Mouse (Mus musculus): ENCODE data around the gene Ercc6.

Gene Ercc6

DNA sequence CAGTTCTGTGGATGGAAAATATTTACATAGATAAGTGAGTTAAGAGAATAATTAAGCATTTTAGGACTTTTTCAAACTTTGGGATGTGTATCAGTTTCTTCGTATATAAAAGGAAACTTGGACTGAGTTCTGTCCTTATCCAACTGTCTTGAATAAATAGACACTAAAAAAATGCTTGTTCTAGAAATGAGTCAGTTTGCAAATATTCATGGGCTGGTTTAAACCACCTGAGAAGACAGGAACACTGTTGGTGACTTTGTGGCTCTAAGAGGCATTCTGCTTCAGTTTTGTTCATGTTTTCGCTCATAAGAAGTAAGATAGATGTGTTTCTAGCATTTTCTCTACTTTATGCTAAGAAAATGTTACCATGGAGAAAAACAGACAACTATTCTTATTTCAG is 5.2 kb downstream of the Ercc6 start:
- DNase-seq (ENCODE audit: low read depth, low spot score) = no peak

DNA sequence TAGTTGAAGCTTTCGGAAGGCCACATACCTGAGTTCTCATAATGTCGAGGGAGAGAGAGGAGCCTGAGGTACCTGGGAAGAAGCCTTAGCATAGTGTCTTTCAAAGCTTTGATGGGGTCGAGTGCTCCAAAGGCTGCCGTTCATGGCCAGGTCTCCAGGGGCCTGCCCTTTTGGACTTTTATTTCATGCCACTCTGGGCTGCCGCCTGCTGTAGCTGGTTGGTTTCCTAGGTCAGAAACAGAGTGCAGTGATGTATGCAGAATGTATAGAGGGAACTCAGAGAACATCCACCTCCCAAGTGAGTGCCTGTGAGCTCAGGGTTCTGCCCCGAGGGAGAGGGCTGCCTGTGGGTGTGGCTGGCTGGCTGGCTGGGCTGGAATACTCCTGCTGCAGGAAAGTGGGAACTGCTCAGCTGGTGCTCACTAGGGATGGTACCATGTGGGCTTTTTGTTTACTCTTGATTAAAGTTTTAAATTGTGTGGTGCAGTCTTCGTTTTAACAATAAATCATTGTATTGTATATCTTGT is 7.1 kb downstream of the Ercc6 start:
- DNase-seq (ENCODE audit: low read depth, low spot score) = no peak

DNA sequence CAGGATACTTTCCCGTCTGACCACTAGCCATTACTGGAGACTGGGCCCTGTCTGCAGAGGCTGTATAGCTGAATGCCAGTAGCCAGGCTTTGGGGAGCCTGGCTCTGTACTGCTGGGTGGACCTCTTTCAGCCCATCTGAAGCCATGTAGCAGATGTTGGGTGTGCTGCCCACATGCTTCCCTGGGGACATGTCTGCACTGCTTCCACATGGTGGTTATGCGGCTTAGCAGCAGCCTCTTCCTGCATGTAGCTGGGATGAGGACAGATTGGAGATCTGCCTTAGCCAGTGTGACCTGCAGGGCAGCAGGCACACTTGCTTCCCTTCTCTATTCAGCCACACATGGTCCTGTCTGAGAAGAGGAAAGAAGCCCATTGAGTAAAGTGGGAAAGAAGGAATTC is 9.0 kb downstream of the Ercc6 start:
- no peak for DNase-seq (ENCODE audit: low read depth, low spot score)

- DNase-seq (ENCODE audit: low read depth, low spot score) = no peak
Measured at GRCm38 (mm10) chr14:32524071-32524470, 10.8 kb downstream of the Ercc6 start.

DNA sequence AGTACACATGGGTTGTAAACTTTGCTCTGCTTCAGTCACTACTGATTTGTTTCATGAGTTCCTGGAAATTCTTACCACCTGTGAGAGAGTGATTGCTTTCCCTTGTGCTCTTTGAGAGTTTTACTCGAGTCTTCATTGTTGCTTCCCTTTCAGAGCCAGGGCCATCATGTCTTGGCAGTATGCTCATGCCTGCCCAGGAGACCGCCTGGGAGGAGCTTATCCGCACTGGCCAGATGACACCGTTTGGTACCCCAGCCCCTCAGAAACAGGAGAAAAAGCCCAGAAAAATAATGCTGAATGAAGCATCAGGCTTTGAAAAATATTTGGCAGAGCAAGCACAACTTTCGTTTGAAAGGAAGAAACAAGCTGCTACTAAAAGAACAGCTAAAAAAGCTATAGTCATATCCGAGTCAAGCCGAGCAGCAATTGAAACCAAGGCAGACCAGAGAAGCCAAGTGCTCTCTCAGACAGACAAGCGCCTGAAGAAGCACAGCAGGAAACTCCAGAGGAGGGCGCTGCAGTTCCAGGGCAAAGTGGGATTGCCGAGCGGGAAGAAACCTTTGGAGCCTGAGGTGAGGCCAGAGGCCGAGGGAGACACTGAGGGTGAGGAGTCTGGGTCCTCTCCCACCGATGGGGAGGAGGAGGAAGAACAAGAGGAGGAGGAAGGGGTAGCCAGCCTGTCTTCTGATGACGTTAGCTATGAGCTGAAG is 12.8 kb downstream of the Ercc6 start:
- DNase-seq (ENCODE audit: low read depth, low spot score) = no peak

- DNase-seq (ENCODE audit: low read depth, low spot score) = no peak
Measured at GRCm38 (mm10) chr14:32527211-32527610, 13.9 kb downstream of the Ercc6 start.

GRCm38 (mm10) chr14:32529036-32529435 is 15.7 kb downstream of the Ercc6 start:
- no peak for DNase-seq (ENCODE audit: low read depth, low spot score)

DNA sequence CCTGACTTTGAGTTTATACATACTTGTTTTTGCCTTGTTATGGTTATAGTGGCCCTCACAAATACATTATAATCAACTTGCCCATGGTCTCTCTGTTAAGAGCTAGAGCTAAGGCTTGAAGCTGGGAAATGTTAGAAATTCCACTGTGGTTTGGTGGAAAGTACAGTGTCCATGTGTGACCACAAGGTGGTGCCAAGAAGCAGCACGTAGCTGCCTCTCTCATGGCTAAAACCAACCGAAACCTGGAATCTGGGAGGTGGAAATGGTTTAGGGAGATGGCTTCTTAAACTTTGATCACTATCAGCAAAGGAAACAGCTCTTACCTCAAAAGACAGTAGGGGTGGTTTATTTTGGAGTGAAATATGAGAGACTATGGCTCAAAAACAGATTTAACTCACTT is 17.6 kb downstream of the Ercc6 start:
- peak; percentile 34 for DNase-seq (ENCODE audit: low read depth, low spot score)

DNA sequence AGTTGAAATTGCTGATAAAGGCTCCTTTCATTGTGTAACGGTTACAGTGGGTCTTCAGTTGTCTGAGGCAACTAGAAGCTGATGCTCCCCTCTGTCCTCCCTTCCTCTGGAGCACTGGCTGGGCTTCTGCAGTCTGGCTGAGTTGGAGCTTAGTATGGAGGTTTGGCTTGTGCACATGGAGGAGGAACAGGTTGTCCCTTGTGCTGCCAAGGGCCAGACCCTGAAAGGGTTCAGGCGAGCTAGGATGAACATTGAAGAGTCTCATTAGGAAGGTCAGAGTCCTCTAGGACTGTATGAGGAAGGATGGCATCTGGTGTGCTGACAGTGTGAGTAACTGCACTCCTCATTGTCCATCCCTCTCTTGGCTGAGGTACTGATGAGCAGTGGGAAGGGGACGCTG is 18.1 kb downstream of the Ercc6 start:
- DNase-seq (ENCODE audit: low read depth, low spot score) = no peak

DNA sequence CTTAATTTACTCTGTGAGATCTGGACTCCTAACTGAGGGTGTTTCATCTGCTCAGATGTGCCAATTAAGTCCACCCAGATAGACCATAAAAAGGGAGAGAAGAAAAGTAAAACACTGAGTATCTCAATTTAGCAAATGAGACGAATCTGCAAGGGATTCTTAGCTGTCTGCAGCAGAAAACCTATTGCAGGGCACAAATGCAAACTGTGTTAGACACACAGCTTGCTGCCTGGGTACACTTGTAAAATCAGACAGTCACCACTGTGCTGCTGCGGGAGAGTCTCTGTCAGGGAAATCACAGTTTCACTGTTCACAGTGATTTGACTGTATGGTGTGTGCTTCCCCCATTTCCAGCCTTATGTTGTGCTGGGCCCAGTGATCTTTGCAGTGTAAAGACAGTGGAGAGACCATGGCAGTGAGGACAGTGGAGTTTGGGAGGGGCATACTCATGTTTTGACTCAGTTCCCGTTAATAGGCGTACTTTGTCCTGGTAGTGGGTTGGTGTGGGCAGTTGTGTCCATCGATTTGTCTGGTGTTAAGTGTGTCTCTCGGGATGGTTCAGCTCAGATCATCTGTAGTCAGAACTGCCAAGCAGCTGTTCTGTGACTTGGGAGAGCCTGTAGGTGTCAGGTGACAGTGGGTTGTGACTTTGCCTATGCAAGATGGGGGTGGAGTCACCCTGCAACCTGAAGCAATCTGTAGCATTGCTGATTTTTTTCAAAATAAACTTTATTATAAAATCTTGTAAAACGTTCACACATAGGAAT is 19.2 kb downstream of the Ercc6 start:
- no peak for DNase-seq (ENCODE audit: low read depth, low spot score)

- no peak for DNase-seq (ENCODE audit: low read depth, low spot score)
Measured at GRCm38 (mm10) chr14:32533148-32533520, 19.8 kb downstream of the Ercc6 start.

GRCm38 (mm10) chr14:32533656-32534055 is 20.3 kb downstream of the Ercc6 start:
- DNase-seq (ENCODE audit: low read depth, low spot score) = no peak

- no peak for DNase-seq (ENCODE audit: low read depth, low spot score)
Measured at GRCm38 (mm10) chr14:32534137-32534536, 20.8 kb downstream of the Ercc6 start.

GRCm38 (mm10) chr14:32536763-32537162 is 23.4 kb downstream of the Ercc6 start:
- no peak for DNase-seq (ENCODE audit: low read depth, low spot score)

- DNase-seq (ENCODE audit: low read depth, low spot score) = no peak
Measured at GRCm38 (mm10) chr14:32538115-32538514, 24.8 kb downstream of the Ercc6 start.

DNA sequence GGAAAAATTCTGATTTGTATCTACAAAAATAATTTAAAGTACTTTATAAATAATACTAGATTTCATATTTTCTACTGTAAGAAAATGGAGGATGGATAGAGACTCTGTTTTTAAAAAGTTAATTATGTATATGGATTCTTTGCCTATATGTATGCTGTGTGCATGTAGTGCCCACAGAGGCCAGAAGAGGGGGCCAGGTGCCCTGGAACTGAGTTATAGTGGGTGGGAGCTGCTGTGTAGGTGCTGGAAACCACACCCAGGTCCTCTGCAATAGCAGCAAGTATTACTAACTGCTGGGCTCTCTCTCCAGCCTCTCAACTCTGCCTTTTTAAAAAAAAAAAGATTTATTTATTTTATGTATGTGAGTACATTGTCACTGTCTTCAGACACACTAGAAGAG is 29.8 kb downstream of the Ercc6 start:
- no peak for DNase-seq (ENCODE audit: low read depth, low spot score)

DNA sequence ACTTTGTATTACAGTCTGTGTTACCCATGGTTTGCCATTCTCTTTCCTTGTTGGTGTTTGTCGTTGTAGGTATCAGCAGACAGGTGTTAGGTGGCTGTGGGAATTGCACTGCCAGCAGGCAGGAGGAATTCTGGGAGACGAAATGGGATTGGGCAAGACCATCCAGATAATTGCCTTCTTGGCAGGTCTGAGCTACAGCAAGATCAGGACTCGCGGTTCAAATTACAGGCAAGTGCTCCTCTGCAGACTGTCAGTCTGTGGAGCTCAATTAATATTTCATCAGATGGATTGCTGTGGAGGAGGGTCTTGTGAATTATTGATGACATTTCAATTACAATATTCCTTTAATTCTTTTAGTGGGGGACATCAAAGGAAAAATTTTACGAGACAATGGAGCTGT is 33.4 kb downstream of the Ercc6 start:
- no peak for DNase-seq (ENCODE audit: low read depth, low spot score)

GRCm38 (mm10) chr14:32551854-32552253 is 38.5 kb downstream of the Ercc6 start:
- no peak for DNase-seq (ENCODE audit: low read depth, low spot score)

- DNase-seq (ENCODE audit: low read depth, low spot score) = no peak
Measured at GRCm38 (mm10) chr14:32553198-32553903, 40.0 kb downstream of the Ercc6 start.

DNA sequence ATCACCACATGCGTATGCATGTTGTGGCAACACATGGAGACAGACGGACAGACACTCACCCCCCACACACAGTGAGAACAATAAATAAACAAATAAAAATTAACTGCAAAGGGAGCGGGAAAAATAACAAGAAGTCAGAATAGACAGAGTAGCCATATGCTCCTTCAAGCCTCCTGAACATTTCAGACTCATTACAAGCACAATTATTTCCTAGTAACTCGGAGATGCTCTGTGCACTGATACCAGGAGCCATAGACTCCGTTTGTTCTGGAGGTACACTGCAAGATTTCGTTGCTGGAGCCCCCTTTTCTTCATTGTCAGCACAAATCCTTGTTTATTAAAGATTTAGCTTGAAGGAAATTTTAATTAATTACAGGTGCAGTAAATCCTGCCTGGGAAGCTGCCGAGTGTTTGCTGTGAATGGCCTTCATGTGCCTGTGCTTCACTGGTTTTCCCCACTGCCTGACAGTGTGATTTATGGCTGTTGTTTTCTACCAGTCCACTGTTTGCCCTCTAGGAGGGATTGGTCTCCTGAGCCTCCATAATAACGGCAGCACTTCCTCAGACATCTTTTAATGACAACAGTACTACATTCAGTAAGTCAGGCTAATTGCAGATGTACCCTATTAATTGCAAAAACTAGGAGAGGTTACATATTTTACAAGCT is 41.7 kb downstream of the Ercc6 start:
- no peak for DNase-seq (ENCODE audit: low read depth, low spot score)

DNA sequence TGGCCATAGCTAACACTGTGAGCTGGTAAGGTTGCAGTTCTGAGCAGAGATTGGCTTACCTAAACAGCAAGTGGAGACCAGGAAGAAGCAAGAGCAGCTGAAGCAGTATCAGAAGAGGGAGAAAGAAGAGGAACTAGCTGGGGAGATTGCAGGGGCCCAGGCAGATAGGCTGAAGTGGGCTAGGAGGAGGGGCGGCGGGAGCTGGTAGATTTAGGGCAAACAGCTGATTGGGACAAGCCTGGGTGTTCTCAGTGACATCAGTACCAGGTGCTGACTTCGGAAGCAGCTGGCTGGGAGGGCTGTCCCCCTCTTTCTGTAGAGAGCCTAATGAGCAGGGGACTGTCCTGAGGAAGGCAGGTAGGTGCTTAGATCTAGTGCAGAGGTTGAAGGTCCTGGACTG is 48.1 kb downstream of the Ercc6 start:
- DNase-seq (ENCODE audit: low read depth, low spot score) = no peak

- no peak for DNase-seq (ENCODE audit: low read depth, low spot score)
Measured at GRCm38 (mm10) chr14:32563661-32564060, 50.3 kb downstream of the Ercc6 start.

Measured in retina, postnatal 7 days (tissue).